Mouse (Mus musculus): ENCODE measurements around the gene Gng12.

DNA sequence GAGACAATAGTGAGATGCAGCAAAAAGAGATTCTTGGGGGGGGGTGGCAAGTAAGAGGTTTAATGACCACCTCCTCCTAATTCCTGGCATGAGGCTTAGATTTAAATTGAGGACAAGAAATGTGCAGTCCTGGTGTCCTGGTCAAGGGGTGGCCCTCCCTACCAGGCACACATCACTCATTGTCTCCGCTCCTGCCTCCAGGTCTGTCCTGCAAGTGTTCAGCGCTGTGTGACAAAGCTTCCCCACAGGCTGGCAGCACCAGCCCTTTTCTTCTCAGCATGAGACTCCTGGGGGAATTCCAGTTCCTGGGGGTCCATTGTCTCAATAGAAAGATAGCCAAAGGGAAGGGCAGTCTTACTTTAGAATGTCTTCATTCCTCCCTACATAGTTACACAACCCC is 134.2 kb downstream of the Gng12 start:
- TF ChIP-seq CTCF (IDR thresholded peaks at IDR 0.05; ENCODE audit: low read depth), result no peak
- no peak for TF ChIP-seq EP300 (optimal IDR thresholded peaks at IDR 0.05)

Measured in stomach, postnatal 0 days (tissue).